Mouse (Mus musculus) embryonic fibroblast, embryonic 13.5 days (primary cell): Measurements from ENCODE around the gene Abca6.

Experiments used
- CTCF ChIP-seq: IDR thresholded peaks from 2 replicates; pipeline ENCODE4 v1.5.1; 2011; ENCODE audit warnings: mild to moderate bottlenecking, control low read depth, low read length, moderate library complexity, borderline replicate concordance; ENCODE audit not compliant: insufficient read depth
- POLR2A ChIP-seq: IDR thresholded peaks from 2 replicates; pipeline ENCODE4 v1.6.1; 2011; ENCODE audit warnings: low read depth, mild to moderate bottlenecking, control low read depth, low read length, moderate library complexity

DNA sequence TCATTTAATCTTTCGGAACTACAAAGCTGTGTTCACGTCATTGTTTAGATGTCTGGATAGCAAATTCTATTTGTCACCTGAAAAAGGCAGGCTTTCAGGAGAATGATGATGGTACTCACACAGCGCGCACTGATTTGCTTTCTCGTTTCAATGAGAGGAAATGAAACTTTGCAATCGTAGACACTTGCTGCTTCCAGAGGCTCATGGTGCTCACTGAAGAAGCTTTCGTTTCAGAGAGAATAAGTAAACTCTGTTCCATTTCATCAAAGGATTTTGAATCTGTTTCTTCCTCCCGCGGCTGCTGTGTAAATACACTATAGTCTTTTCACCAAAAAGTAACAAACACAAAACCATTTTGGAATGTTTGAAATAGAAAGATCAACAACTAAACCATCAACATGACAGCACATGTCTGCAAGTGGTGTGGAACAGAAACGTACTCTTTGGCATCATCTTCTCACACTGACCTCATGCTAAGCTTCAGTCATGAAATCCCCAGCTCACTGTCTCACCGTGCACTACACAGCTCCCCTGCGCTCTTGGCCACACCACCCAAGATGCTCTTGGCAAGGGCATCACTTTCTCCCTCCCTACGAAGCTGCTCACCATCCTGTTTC is 46.4 kb upstream of the Abca6 start:
- TF ChIP-seq POLR2A (no peak), CTCF (no peak)
